Mouse (Mus musculus) megakaryocyte, embryonic 14.5 days (primary cell): Measurements from ENCODE around the gene Fam13a.

Experiments
- FLI1 ChIP-seq: IDR thresholded peaks from 2 replicates; pipeline ENCODE4 v1.6.1; 2012; ENCODE audit warnings: low read length, inconsistent platforms, mixed read lengths
- GATA1 ChIP-seq: IDR thresholded peaks from 3 replicates; pipeline ENCODE4 v1.6.1; 2012; ENCODE audit warnings: mixed read lengths, low read length, inconsistent platforms, borderline replicate concordance

GRCm38 (mm10) chr6:59039719-59040118 is 15.4 kb upstream of the Fam13a start:
- no peak for TF ChIP-seq GATA1
- TF ChIP-seq FLI1, result no peak
